Mouse (Mus musculus): ENCODE data around the gene Hfe2. TPM values are rescaled to one million over a fixed set of nuclear protein-coding genes. Genes with fewer than 3 reads are reported as not detected.
A peak's percentile ranks its signal among the peaks of the same experiment; 100 is the strongest.
"Not testable (repeated sequence)": the region's sequence is repeated elsewhere in the genome, so short reads cannot be mapped to it uniquely, and the experiment has no call there.

Hfe2 gene
- polyA plus RNA-seq, 1 experiment from 2014 or later: 8.7 TPM

GRCm38 (mm10) chr3:96506396-96507047, 18.4 kb upstream of the Hfe2 start:
- Histone ChIP-seq H3K4me1 (peaks cover 5% of the 10 kb centered on the region; the same call in 1 of the 2 replicates), H3K27me3 (no peaks in the 10 kb centered on the region), H3K27ac (no peak overlapping the region), H3K9me3 (no peaks in the 10 kb centered on the region), H3K36me3 (no peaks in the 10 kb centered on the region), H3K9ac (no peak overlapping the region), H3K4me2 (no peak overlapping the region), H3K4me3 (no peak overlapping the region)
- WGBS: 89% methylated on average over 9 of the region's 9 CpGs
- ATAC-seq (ENCODE audit: insufficient number of reproducible peaks, low FRiP score, low TSS enrichment, low read depth): no peak

GRCm38 (mm10) chr3:96507966-96508365, 17.0 kb upstream of the Hfe2 start:
- not testable (repeated sequence) for H3K9me3 ChIP-seq; H3K4me2 ChIP-seq; ATAC-seq (ENCODE audit: insufficient number of reproducible peaks, low FRiP score, low TSS enrichment, low read depth); H3K9ac ChIP-seq; H3K4me1 ChIP-seq; H3K27ac ChIP-seq; H3K4me3 ChIP-seq; H3K36me3 ChIP-seq; H3K27me3 ChIP-seq
- WGBS: 83% methylated on average over 8 of the region's 9 CpGs

GRCm38 (mm10) chr3:96520171-96520570, 4.8 kb upstream of the Hfe2 start:
- Histone ChIP-seq H3K9ac (no peak overlapping the region), H3K36me3 (no peaks in the 10 kb centered on the region), H3K27ac (no peak overlapping the region), H3K4me2 (no peak overlapping the region), H3K27me3 (no peaks in the 10 kb centered on the region), H3K9me3 (no peaks in the 10 kb centered on the region), H3K4me3 (no peak overlapping the region), H3K4me1 (no peaks in the 10 kb centered on the region)
- ATAC-seq (ENCODE audit: insufficient number of reproducible peaks, low FRiP score, low TSS enrichment, low read depth): no peak
- 46% methylated on average over 5 of the region's 5 CpGs for WGBS

- Histone ChIP-seq H3K36me3 (no peaks in the 10 kb centered on the region), H3K9ac (no peak overlapping the region), H3K27ac (no peak overlapping the region), H3K27me3 (peaks cover 18% of the 10 kb centered on the region), H3K4me2 (no peak overlapping the region), H3K4me3 (no peak overlapping the region), H3K4me1 (peaks cover 5% of the 10 kb centered on the region), H3K9me3 (no peaks in the 10 kb centered on the region)
- no peak for ATAC-seq (ENCODE audit: insufficient number of reproducible peaks, low FRiP score, low TSS enrichment, low read depth)
- WGBS: 62% methylated on average over 4 of the region's 4 CpGs
Observed at GRCm38 (mm10) chr3:96522149-96522548, 2.8 kb upstream of the Hfe2 start.

GRCm38 (mm10) chr3:96524028-96524810, 753 bp upstream of the Hfe2 start:
- no peak for ATAC-seq (ENCODE audit: insufficient number of reproducible peaks, low FRiP score, low TSS enrichment, low read depth)
- H3K36me3 ChIP-seq: no peaks in the 10 kb centered on the region
- H3K27ac ChIP-seq: no peak overlapping the region

GRCm38 (mm10) chr3:96526013-96526762, 1.2 kb downstream of the Hfe2 start:
- Histone ChIP-seq H3K4me2 (no peak overlapping the region), H3K9me3 (no peaks in the 10 kb centered on the region), H3K27me3 (peaks cover 39% of the 10 kb centered on the region), H3K9ac (no peak overlapping the region), H3K4me3 (0 out of 2 replicates have a peak overlapping the region, but pooled peaks have one; percentile 41), H3K27ac (no peak overlapping the region), H3K36me3 (no peaks in the 10 kb centered on the region), H3K4me1 (peaks cover 8% of the 10 kb centered on the region)
- ATAC-seq (ENCODE audit: insufficient number of reproducible peaks, low FRiP score, low TSS enrichment, low read depth): no peak
- 71% methylated on average over 11 of the region's 11 CpGs for WGBS

More at GRCm38 (mm10) chr3:96524028-96524810, 753 bp upstream of the Hfe2 start:
- no peaks in the 10 kb centered on the region for H3K9me3 ChIP-seq
- no peak overlapping the region for H3K4me2 ChIP-seq
- H3K27me3 ChIP-seq: peaks cover 39% of the 10 kb centered on the region
- H3K4me1 ChIP-seq: peaks cover 8% of the 10 kb centered on the region
- no peak overlapping the region for H3K4me3 ChIP-seq
- H3K9ac ChIP-seq: no peak overlapping the region
- 64% methylated on average over 12 of the region's 12 CpGs for WGBS

- H3K9me3 ChIP-seq: no peaks in the 10 kb centered on the region
- no peaks in the 10 kb centered on the region for H3K36me3 ChIP-seq
- H3K4me2 ChIP-seq: peak overlapping the region; percentile 83
- ATAC-seq (ENCODE audit: insufficient number of reproducible peaks, low FRiP score, low TSS enrichment, low read depth): peak; percentile 62; the same call in 1 of the 2 replicates
- H3K27ac ChIP-seq: no peak overlapping the region
- WGBS: 4% methylated on average over 44 of the region's 44 CpGs
- no peak overlapping the region for H3K9ac ChIP-seq
- H3K4me1 ChIP-seq: peaks cover 8% of the 10 kb centered on the region
- H3K27me3 ChIP-seq: peaks cover 39% of the 10 kb centered on the region
- peak overlapping the region; percentile 41 for H3K4me3 ChIP-seq
Observed at GRCm38 (mm10) chr3:96526864-96527542, 2.0 kb downstream of the Hfe2 start.

GRCm38 (mm10) chr3:96528506-96528905, 3.5 kb downstream of the Hfe2 start:
- Histone ChIP-seq H3K9me3 (no peaks in the 10 kb centered on the region), H3K9ac (no peak overlapping the region), H3K27me3 (peaks cover 39% of the 10 kb centered on the region), H3K4me3 (no peak overlapping the region), H3K27ac (no peak overlapping the region), H3K36me3 (no peaks in the 10 kb centered on the region), H3K4me1 (peaks cover 8% of the 10 kb centered on the region), H3K4me2 (no peak overlapping the region)
- ATAC-seq (ENCODE audit: insufficient number of reproducible peaks, low FRiP score, low TSS enrichment, low read depth): no peak
- 41% methylated on average over 9 of the region's 9 CpGs for WGBS

- Histone ChIP-seq H3K9ac (no peak overlapping the region), H3K27ac (no peak overlapping the region), H3K27me3 (peaks cover 21% of the 10 kb centered on the region), H3K4me2 (no peak overlapping the region), H3K4me3 (no peak overlapping the region), H3K9me3 (no peaks in the 10 kb centered on the region), H3K36me3 (no peaks in the 10 kb centered on the region), H3K4me1 (peaks cover 4% of the 10 kb centered on the region)
- no peak for ATAC-seq (ENCODE audit: insufficient number of reproducible peaks, low FRiP score, low TSS enrichment, low read depth)
- 54% methylated on average over 7 of the region's 7 CpGs for WGBS
Observed at GRCm38 (mm10) chr3:96532050-96532449, 7.1 kb downstream of the Hfe2 start.

- ATAC-seq (ENCODE audit: insufficient number of reproducible peaks, low FRiP score, low TSS enrichment, low read depth): no peak
- Histone ChIP-seq H3K4me1 (no peaks in the 10 kb centered on the region), H3K9ac (no peak overlapping the region), H3K4me2 (no peak overlapping the region), H3K36me3 (no peaks in the 10 kb centered on the region), H3K27me3 (no peaks in the 10 kb centered on the region), H3K9me3 (no peaks in the 10 kb centered on the region), H3K27ac (no peak overlapping the region), H3K4me3 (no peak overlapping the region)
- WGBS: 65% methylated on average over 2 of the region's 2 CpGs
Observed at GRCm38 (mm10) chr3:96534300-96534699, 9.3 kb downstream of the Hfe2 start.

- H3K9me3 ChIP-seq: no peaks in the 10 kb centered on the region
- no peak overlapping the region for H3K9ac ChIP-seq
- H3K36me3 ChIP-seq: no peaks in the 10 kb centered on the region
- H3K4me2 ChIP-seq: no peak overlapping the region
- WGBS: 27% methylated on average over 2 of the region's 2 CpGs
- H3K27ac ChIP-seq: no peak overlapping the region
- no peak overlapping the region for H3K4me3 ChIP-seq
- no peaks in the 10 kb centered on the region for H3K27me3 ChIP-seq
- no peaks in the 10 kb centered on the region for H3K4me1 ChIP-seq
- ATAC-seq (ENCODE audit: insufficient number of reproducible peaks, low FRiP score, low TSS enrichment, low read depth): no peak
Observed at GRCm38 (mm10) chr3:96539316-96539715, 14.3 kb downstream of the Hfe2 start.
